Mouse (Mus musculus): Measurements from ENCODE around the gene Pla2g6. TPM values are rescaled to one million over a fixed set of nuclear protein-coding genes. Genes with fewer than 3 reads are reported as not detected.
A peak's percentile ranks its signal among the peaks of the same experiment; 100 is the strongest.

Pla2g6 gene
- polyA plus RNA-seq, 1 experiment, result 26.0 TPM

- no peak overlapping the region for H3K4me3 ChIP-seq (replicated peaks)
- TF ChIP-seq FLI1 (IDR thresholded peaks at IDR 0.05; ENCODE audit: low read length), result no peak
- TF ChIP-seq GATA1 (IDR thresholded peaks at IDR 0.05; ENCODE audit: borderline replicate concordance, low read length), result no peak
- H3K4me1 ChIP-seq, result peaks cover 19% of the 10 kb centered on the region
- H3K36me3 ChIP-seq (replicated peaks; ENCODE audit: low read length), result peaks cover 31% of the 10 kb centered on the region
- H3K27me3 ChIP-seq (replicated peaks), result peaks cover 6% of the 10 kb centered on the region
- peaks cover 8% of the 10 kb centered on the region for H3K9me3 ChIP-seq
Observed at GRCm38 (mm10) chr15:79283371-79283770, 44.8 kb downstream of the Pla2g6 start.

- peaks cover 23% of the 10 kb centered on the region for H3K36me3 ChIP-seq (replicated peaks; ENCODE audit: low read length)
- H3K9me3 ChIP-seq, result peaks cover 8% of the 10 kb centered on the region
- no peak overlapping the region for H3K4me3 ChIP-seq (replicated peaks)
- peaks cover 19% of the 10 kb centered on the region for H3K4me1 ChIP-seq
- H3K27me3 ChIP-seq (replicated peaks), result peaks cover 6% of the 10 kb centered on the region
- TF ChIP-seq FLI1 (IDR thresholded peaks at IDR 0.05; ENCODE audit: low read length) (no peak), GATA1 (IDR thresholded peaks at IDR 0.05; ENCODE audit: borderline replicate concordance, low read length) (no peak)
Observed at GRCm38 (mm10) chr15:79282434-79282833, 45.8 kb downstream of the Pla2g6 start.

GRCm38 (mm10) chr15:79281389-79281788 is 46.8 kb downstream of the Pla2g6 start:
- Histone ChIP-seq H3K9me3 (peaks cover 14% of the 10 kb centered on the region), H3K4me1 (peaks cover 24% of the 10 kb centered on the region), H3K27me3 (replicated peaks) (peaks cover 6% of the 10 kb centered on the region), H3K36me3 (replicated peaks; ENCODE audit: low read length) (peaks cover 13% of the 10 kb centered on the region), H3K4me3 (replicated peaks) (peak overlapping the region; percentile 46)
- TF ChIP-seq FLI1 (IDR thresholded peaks at IDR 0.05; ENCODE audit: low read length), result no peak
- no peak for TF ChIP-seq GATA1 (IDR thresholded peaks at IDR 0.05; ENCODE audit: borderline replicate concordance, low read length)

GRCm38 (mm10) chr15:79280850-79281249 is 47.3 kb downstream of the Pla2g6 start:
- Histone ChIP-seq H3K9me3 (peaks cover 14% of the 10 kb centered on the region), H3K36me3 (replicated peaks; ENCODE audit: low read length) (peaks cover 7% of the 10 kb centered on the region), H3K4me3 (replicated peaks) (no peak overlapping the region), H3K27me3 (replicated peaks) (peaks cover 9% of the 10 kb centered on the region), H3K4me1 (peaks cover 24% of the 10 kb centered on the region)
- no peak for TF ChIP-seq FLI1 (IDR thresholded peaks at IDR 0.05; ENCODE audit: low read length)
- no peak for TF ChIP-seq GATA1 (IDR thresholded peaks at IDR 0.05; ENCODE audit: borderline replicate concordance, low read length)

GRCm38 (mm10) chr15:79280209-79280608 is 48.0 kb downstream of the Pla2g6 start:
- Histone ChIP-seq H3K4me3 (replicated peaks) (no peak overlapping the region), H3K27me3 (replicated peaks) (peaks cover 11% of the 10 kb centered on the region), H3K4me1 (peaks cover 24% of the 10 kb centered on the region), H3K9me3 (peaks cover 14% of the 10 kb centered on the region), H3K36me3 (replicated peaks; ENCODE audit: low read length) (peaks cover under 1% of the 10 kb centered on the region)
- TF ChIP-seq FLI1 (IDR thresholded peaks at IDR 0.05; ENCODE audit: low read length) (no peak), GATA1 (IDR thresholded peaks at IDR 0.05; ENCODE audit: borderline replicate concordance, low read length) (no peak)

GRCm38 (mm10) chr15:79277728-79278127 is 50.5 kb downstream of the Pla2g6 start:
- H3K27me3 ChIP-seq (replicated peaks), result peaks cover 20% of the 10 kb centered on the region
- no peak overlapping the region for H3K4me3 ChIP-seq (replicated peaks)
- peaks cover 32% of the 10 kb centered on the region for H3K4me1 ChIP-seq
- H3K9me3 ChIP-seq, result peaks cover 14% of the 10 kb centered on the region
- TF ChIP-seq FLI1 (IDR thresholded peaks at IDR 0.05; ENCODE audit: low read length), result no peak
- no peak for TF ChIP-seq GATA1 (IDR thresholded peaks at IDR 0.05; ENCODE audit: borderline replicate concordance, low read length)
- no peaks in the 10 kb centered on the region for H3K36me3 ChIP-seq (replicated peaks; ENCODE audit: low read length)

GRCm38 (mm10) chr15:79273020-79273419 is 55.2 kb downstream of the Pla2g6 start:
- Histone ChIP-seq H3K27me3 (replicated peaks) (peaks cover 31% of the 10 kb centered on the region), H3K4me1 (peaks cover 40% of the 10 kb centered on the region), H3K36me3 (replicated peaks; ENCODE audit: low read length) (no peaks in the 10 kb centered on the region), H3K9me3 (peaks cover 6% of the 10 kb centered on the region), H3K4me3 (replicated peaks) (no peak overlapping the region)
- no peak for TF ChIP-seq GATA1 (IDR thresholded peaks at IDR 0.05; ENCODE audit: borderline replicate concordance, low read length)
- no peak for TF ChIP-seq FLI1 (IDR thresholded peaks at IDR 0.05; ENCODE audit: low read length)

- TF ChIP-seq FLI1 (IDR thresholded peaks at IDR 0.05; ENCODE audit: low read length) (no peak), GATA1 (IDR thresholded peaks at IDR 0.05; ENCODE audit: borderline replicate concordance, low read length) (no peak)
- Histone ChIP-seq H3K9me3 (no peaks in the 10 kb centered on the region), H3K27me3 (replicated peaks) (peaks cover 48% of the 10 kb centered on the region), H3K36me3 (replicated peaks; ENCODE audit: low read length) (no peaks in the 10 kb centered on the region), H3K4me3 (replicated peaks) (peak overlapping the region; percentile 90), H3K4me1 (peaks cover 35% of the 10 kb centered on the region)
Observed at GRCm38 (mm10) chr15:79271124-79271746, 57.0 kb downstream of the Pla2g6 start.

GRCm38 (mm10) chr15:79270317-79271123 is 57.7 kb downstream of the Pla2g6 start:
- H3K27me3 ChIP-seq (replicated peaks), result peaks cover 53% of the 10 kb centered on the region
- no peaks in the 10 kb centered on the region for H3K36me3 ChIP-seq (replicated peaks; ENCODE audit: low read length)
- TF ChIP-seq GATA1 (IDR thresholded peaks at IDR 0.05; ENCODE audit: borderline replicate concordance, low read length), result no peak
- TF ChIP-seq FLI1 (IDR thresholded peaks at IDR 0.05; ENCODE audit: low read length), result no peak
- H3K4me1 ChIP-seq, result peaks cover 35% of the 10 kb centered on the region
- H3K4me3 ChIP-seq (replicated peaks), result peak overlapping the region; percentile 90
- H3K9me3 ChIP-seq, result no peaks in the 10 kb centered on the region

- TF ChIP-seq GATA1 (IDR thresholded peaks at IDR 0.05; ENCODE audit: borderline replicate concordance, low read length), result no peak
- no peak for TF ChIP-seq FLI1 (IDR thresholded peaks at IDR 0.05; ENCODE audit: low read length)
- Histone ChIP-seq H3K27me3 (replicated peaks) (peaks cover 62% of the 10 kb centered on the region), H3K4me3 (replicated peaks) (no peak overlapping the region), H3K36me3 (replicated peaks; ENCODE audit: low read length) (no peaks in the 10 kb centered on the region), H3K4me1 (peaks cover 32% of the 10 kb centered on the region), H3K9me3 (peaks cover 11% of the 10 kb centered on the region)
Observed at GRCm38 (mm10) chr15:79268521-79268920, 59.7 kb downstream of the Pla2g6 start.

Data from megakaryocyte, embryonic 14.5 days (primary cell).